Mouse (Mus musculus): ENCODE measurements around the gene Hbs1l.

- TF ChIP-seq POLR2A (IDR thresholded peaks at IDR 0.05; ENCODE audit: low read depth, low read length) (no peak), CTCF (conservative IDR thresholded peaks at IDR 0.05; ENCODE audit: insufficient read depth, insufficient read length, low read depth, low read length) (no peak)
These were observed 103.8 kb downstream of the Hbs1l start for GRCm38 (mm10) chr10:21399622-21400021.

All from kidney, adult 2 months (tissue).